Mouse (Mus musculus) bone marrow, adult 2 months (tissue): ENCODE results near the gene Stxbp3. TPM values are rescaled to one million over a fixed set of nuclear protein-coding genes. Genes with fewer than 3 reads are reported as not detected.

Experiments used
- H3K27ac ChIP-seq: fragments of 200-500 bp; 2 replicates; pipeline ENCODE4 v1.5.1; 2012; ENCODE audit warnings: low read depth, mild to moderate bottlenecking, control low read depth, inconsistent platforms, low read length; ENCODE audit not compliant: control insufficient read depth, poor library complexity, insufficient read depth
- H3K4me1 ChIP-seq: fragments of 200-500 bp; 2 replicates; pipeline ENCODE4 v1.6.1; 2011; ENCODE audit warnings: low read length; ENCODE audit not compliant: control insufficient read depth, insufficient read depth
- H3K4me3 ChIP-seq: fragments of 200-500 bp; replicated peaks from 2 replicates; pipeline ENCODE3; 2011; ENCODE audit warnings: mild to moderate bottlenecking, low read depth, low read length, control low read depth; ENCODE audit not compliant: control insufficient read depth
- CTCF ChIP-seq: fragments of 200-500 bp; IDR thresholded peaks from 2 replicates; pipeline ENCODE4 v1.5.1; 2011; ENCODE audit warnings: low read length, control low read depth; ENCODE audit not compliant: control insufficient read depth, insufficient read depth
- POLR2A ChIP-seq: fragments of 200-500 bp; IDR thresholded peaks from 2 replicates; pipeline ENCODE4 v1.6.1; 2011; ENCODE audit warnings: low read depth, mild to moderate bottlenecking, control low read depth, low read length, borderline replicate concordance; ENCODE audit not compliant: control insufficient read depth
- WGBS: fragments of 180-500 bp; shearing (Covaris S2); methylation state at CpG from one replicate; pipeline ENCODE4 v1.1.7; 2018; 5-methylcytosine and 5-hydroxymethylcytosine counted together
- polyA plus RNA-seq: library from polyadenylated mRNA; stranded (reverse); fragments of >200 nt; gene quantifications from 2 replicates; pipeline ENCODE4 v1.2.4, GENCODE M21; 2011; ENCODE audit warnings: low replicate concordance; ENCODE audit not compliant: missing spikeins, insufficient read depth, insufficient read length

Gene Stxbp3
- polyA plus RNA-seq, 1 experiment: 11.0 TPM

- TF ChIP-seq CTCF: no peak
- TF ChIP-seq POLR2A: no peak
- 82% methylated on average over 4 of the region's 4 CpGs for WGBS
- Histone ChIP-seq H3K4me3 (no peak overlapping the region), H3K27ac (peak overlapping the region; percentile 51), H3K4me1 (peaks cover 3% of the 10 kb centered on the region; the same call in 1 of the 2 replicates)
Observed at GRCm38 (mm10) chr3:108796386-108796785, 43.9 kb downstream of the Stxbp3 start.

- TF ChIP-seq CTCF (no peak), POLR2A (no peak)
- Histone ChIP-seq H3K4me3 (no peak overlapping the region), H3K27ac (no peak overlapping the region), H3K4me1 (peaks cover 3% of the 10 kb centered on the region; the same call in 1 of the 2 replicates)
- 64% methylated on average over 7 of the region's 7 CpGs for WGBS
Observed at GRCm38 (mm10) chr3:108795554-108796299, 44.6 kb downstream of the Stxbp3 start.

GRCm38 (mm10) chr3:108794780-108795179 lies 45.5 kb downstream of the Stxbp3 start:
- whole genome bisulfite sequencing: 93% methylated on average over 9 of the region's 9 CpGs
- H3K27ac ChIP-seq: no peak overlapping the region
- TF ChIP-seq POLR2A (no peak), CTCF (no peak)
- H3K4me3 ChIP-seq: no peak overlapping the region
- peaks cover 3% of the 10 kb centered on the region; the same call in 1 of the 2 replicates for H3K4me1 ChIP-seq

GRCm38 (mm10) chr3:108792420-108792819 lies 47.9 kb downstream of the Stxbp3 start:
- peaks cover 2% of the 10 kb centered on the region; the same call in 1 of the 2 replicates for H3K4me1 ChIP-seq
- no peak overlapping the region for H3K4me3 ChIP-seq
- no peak for TF ChIP-seq CTCF
- TF ChIP-seq POLR2A: no peak
- H3K27ac ChIP-seq: no peak overlapping the region

GRCm38 (mm10) chr3:108791054-108791706 lies 49.1 kb downstream of the Stxbp3 start:
- no peak overlapping the region for H3K27ac ChIP-seq
- H3K4me3 ChIP-seq: no peak overlapping the region
- WGBS: 93% methylated on average over 7 of the region's 7 CpGs
- no peaks in the 10 kb centered on the region for H3K4me1 ChIP-seq
- TF ChIP-seq CTCF (no peak), POLR2A (no peak)

- H3K4me3 ChIP-seq: no peak overlapping the region
- 85% methylated on average over 3 of the region's 3 CpGs for WGBS
- TF ChIP-seq CTCF (no peak), POLR2A (no peak)
Observed at GRCm38 (mm10) chr3:108790499-108790898, 49.8 kb downstream of the Stxbp3 start.

GRCm38 (mm10) chr3:108789299-108789698 lies 51.0 kb downstream of the Stxbp3 start:
- TF ChIP-seq CTCF (no peak), POLR2A (no peak)
- Histone ChIP-seq H3K27ac (no peak overlapping the region), H3K4me1 (no peaks in the 10 kb centered on the region), H3K4me3 (no peak overlapping the region)
- WGBS: 90% methylated on average over 5 of the region's 5 CpGs

More at GRCm38 (mm10) chr3:108790499-108790898, 49.8 kb downstream of the Stxbp3 start:
- no peaks in the 10 kb centered on the region for H3K4me1 ChIP-seq
- no peak overlapping the region for H3K27ac ChIP-seq

- 83% methylated on average over 4 of the region's 4 CpGs for WGBS
- H3K27ac ChIP-seq: no peak overlapping the region
- no peak overlapping the region for H3K4me3 ChIP-seq
- H3K4me1 ChIP-seq: no peaks in the 10 kb centered on the region
- no peak for TF ChIP-seq CTCF
- TF ChIP-seq POLR2A: no peak
Observed at GRCm38 (mm10) chr3:108788455-108788794, 51.9 kb downstream of the Stxbp3 start.
